Mouse (Mus musculus) heart, adult 18-20 months (tissue): ENCODE results near the gene Col4a2. TPM values are rescaled to one million over a fixed set of nuclear protein-coding genes. Genes with fewer than 3 reads are reported as not detected.

Experiments
- DNase-seq, 2 experiments: peaks; one replicate each; pipeline ENCODE4 v3.0.0; 2021 to 2022; ENCODE audit warnings: mixed read lengths in 1 of 2
- total RNA-seq, 2 experiments: library from RNA; stranded (reverse); gene quantifications; 2 replicates each; pipeline ENCODE4 v1.2.3; 2021

Col4a2 gene
- total RNA-seq, 2 experiments from 2014 or later: 127 to 140 TPM

- DNase-seq: peak in 1 of 2 experiments; percentile 50
Observed at GRCm38 (mm10) chr8:11383379-11383778, 70.8 kb downstream of the Col4a2 start.

GRCm38 (mm10) chr8:11384841-11385240, 72.2 kb downstream of the Col4a2 start:
- no peak for DNase-seq

- peak; percentile 73 to 85 for DNase-seq
Observed at GRCm38 (mm10) chr8:11385272-11385905, 72.8 kb downstream of the Col4a2 start.

- DNase-seq: peak in 1 of 2 experiments; percentile 48
Observed at GRCm38 (mm10) chr8:11387282-11387681, 74.7 kb downstream of the Col4a2 start.

GRCm38 (mm10) chr8:11389275-11390050, 76.9 kb downstream of the Col4a2 start:
- DNase-seq: peak; percentile 51 to 63

- peak; percentile 84 to 93 for DNase-seq
Observed at GRCm38 (mm10) chr8:11392739-11393138, 80.1 kb downstream of the Col4a2 start.

GRCm38 (mm10) chr8:11393161-11393560, 80.6 kb downstream of the Col4a2 start:
- DNase-seq: peak; percentile 63 to 73

- peak; percentile 53 to 67 for DNase-seq
Observed at GRCm38 (mm10) chr8:11393607-11394006, 81.0 kb downstream of the Col4a2 start.

- DNase-seq: peak in 1 of 2 experiments; percentile 59
Observed at GRCm38 (mm10) chr8:11394773-11395172, 82.2 kb downstream of the Col4a2 start.

GRCm38 (mm10) chr8:11395601-11396000, 83.0 kb downstream of the Col4a2 start:
- no peak for DNase-seq

GRCm38 (mm10) chr8:11396111-11396510, 83.5 kb downstream of the Col4a2 start:
- DNase-seq: peak in 1 of 2 experiments; percentile 64

- DNase-seq: no peak
Observed at GRCm38 (mm10) chr8:11397126-11397525, 84.5 kb downstream of the Col4a2 start.

GRCm38 (mm10) chr8:11399706-11400105, 87.1 kb downstream of the Col4a2 start:
- no peak for DNase-seq

GRCm38 (mm10) chr8:11400244-11400643, 87.6 kb downstream of the Col4a2 start:
- no peak for DNase-seq

GRCm38 (mm10) chr8:11401183-11401582, 88.6 kb downstream of the Col4a2 start:
- peak; percentile 67 to 71 for DNase-seq

- DNase-seq: no peak
Observed at GRCm38 (mm10) chr8:11402220-11402619, 89.6 kb downstream of the Col4a2 start.

GRCm38 (mm10) chr8:11403813-11404212, 91.2 kb downstream of the Col4a2 start:
- DNase-seq: no peak

GRCm38 (mm10) chr8:11404614-11405013, 92.0 kb downstream of the Col4a2 start:
- DNase-seq: no peak

- peak; percentile 83 to 91 for DNase-seq
Observed at GRCm38 (mm10) chr8:11405722-11406481, 93.3 kb downstream of the Col4a2 start.

GRCm38 (mm10) chr8:11411504-11412124, 99.0 kb downstream of the Col4a2 start:
- peak; percentile 71 to 87 for DNase-seq

GRCm38 (mm10) chr8:11412450-11412849, 99.8 kb downstream of the Col4a2 start:
- peak; percentile 40 to 56 for DNase-seq

- DNase-seq: no peak
Observed at GRCm38 (mm10) chr8:11414304-11414703, 101.7 kb downstream of the Col4a2 start.
